Mouse (Mus musculus) limb, embryonic 10.5 days (tissue): ENCODE measurements around the gene Ovol1. TPM values are rescaled to one million over a fixed set of nuclear protein-coding genes. Genes with fewer than 3 reads are reported as not detected.

ENCODE experiments used
- DNase-seq: peaks from one replicate; pipeline ENCODE4 v3.0.0-alpha.2; 2017; ENCODE audit warnings: low spot score
- H3K27ac ChIP-seq: fragments of 300-500 bp; sonication (generic); 2 replicates; pipeline ENCODE4 v1.5.1; 2016; ENCODE audit warnings: mild to moderate bottlenecking
- H3K27me3 ChIP-seq: fragments of 300-500 bp; sonication (generic); 2 replicates; pipeline ENCODE4 v1.6.1; 2016; ENCODE audit warnings: low read depth, mild to moderate bottlenecking; ENCODE audit not compliant: poor library complexity, severe bottlenecking
- H3K36me3 ChIP-seq: fragments of 300-500 bp; sonication (generic); 2 replicates; pipeline ENCODE4 v1.6.1; 2016; ENCODE audit warnings: mild to moderate bottlenecking, moderate library complexity
- H3K4me1 ChIP-seq: fragments of 300-500 bp; sonication (generic); 2 replicates; pipeline ENCODE4 v1.6.1; 2016
- H3K4me3 ChIP-seq: fragments of 300-500 bp; sonication (generic); 2 replicates; pipeline ENCODE4 v1.5.1; 2016; ENCODE audit warnings: mild to moderate bottlenecking, moderate library complexity
- H3K9me3 ChIP-seq: fragments of 300-500 bp; sonication (generic); replicated peaks from 2 replicates; pipeline ENCODE4 v1.6.1; 2016; ENCODE audit warnings: mild to moderate bottlenecking
- WGBS: fragments of 180-500 bp; shearing (Covaris S2); methylation state at CpG from one replicate; pipeline ENCODE4 v1.1.7; 2016; 5-methylcytosine and 5-hydroxymethylcytosine counted together
- polyA plus RNA-seq: library from polyadenylated mRNA; unstranded; fragments of >200 nt; fragmentation: Nextera tagmentation; extraction: Ambion mirVana; gene quantifications from 2 replicates; pipeline ENCODE4 v1.2.1, GENCODE M21; 2016

Ovol1 gene
- polyA plus RNA-seq, 1 experiment from 2014 or later = 0.86 TPM

- Histone ChIP-seq H3K4me3 (no peak within 1 kb of the TSS), H3K27me3 (no peaks in the 10 kb centered on the region), H3K4me1 (peaks cover 3% of the 10 kb centered on the region; the same call in 1 of the 2 replicates), H3K9me3 (no peaks in the 10 kb centered on the region), H3K36me3 (peaks cover under 1% of the 10 kb centered on the region; the same call in 1 of the 2 replicates), H3K27ac (no peak within 1 kb of the TSS)
- WGBS = 44% methylated on average over 17 of the region's 17 CpGs
- no peak for DNase-seq
Measured at GRCm38 (mm10) chr19:5503687-5504086, 56.8 kb downstream of the Ovol1 start, which contains the start of gene 1700020D05Rik. Gene 1700020D05Rik, minus strand, starts transcription at chr19:5503787.

- Histone ChIP-seq H3K36me3 (peaks cover 33% of the 10 kb centered on the region), H3K4me3 (no peak overlapping the region), H3K4me1 (no peaks in the 10 kb centered on the region), H3K27ac (no peak overlapping the region), H3K27me3 (no peaks in the 10 kb centered on the region), H3K9me3 (no peaks in the 10 kb centered on the region)
- no peak for DNase-seq
- 88% methylated on average over 2 of the region's 2 CpGs for WGBS
Measured at GRCm38 (mm10) chr19:5500330-5500875, 60.0 kb downstream of the Ovol1 start.

Other genes starting within 250 kb of the Ovol1 start
- not detected in 2 replicates for gene Catsper1, start 224.9 kb downstream of the Ovol1 start, polyA plus RNA-seq
- gene Cst6, start 211.1 kb downstream of the Ovol1 start, polyA plus RNA-seq = 0.26 and 1.1 TPM in 2 replicates
- gene Eif1ad, start 193.9 kb downstream of the Ovol1 start, polyA plus RNA-seq = 99.4 and 109 TPM in 2 replicates
- 607 and 678 TPM in 2 replicates for gene Banf1, start 193.5 kb downstream of the Ovol1 start, polyA plus RNA-seq
- 103 and 111 TPM in 2 replicates for gene Sart1, start 171.9 kb downstream of the Ovol1 start, polyA plus RNA-seq
- not detected in 2 replicates for gene Tsga10ip, start 158.1 kb downstream of the Ovol1 start, polyA plus RNA-seq
- gene Drap1, start 135.7 kb downstream of the Ovol1 start, polyA plus RNA-seq = 224 and 246 TPM in 2 replicates
- gene AI837181, start 135.5 kb downstream of the Ovol1 start, polyA plus RNA-seq = 59.7 and 68.8 TPM in 2 replicates
- gene Fosl1, start 113.1 kb downstream of the Ovol1 start, polyA plus RNA-seq = not detected in 2 replicates
- gene Ccdc85b, start 102.8 kb downstream of the Ovol1 start, polyA plus RNA-seq = 8.9 and 9.7 TPM in 2 replicates
- gene Fibp, start 100.0 kb downstream of the Ovol1 start, polyA plus RNA-seq = 111 and 132 TPM in 2 replicates
- gene Ctsw, start 92.1 kb downstream of the Ovol1 start, polyA plus RNA-seq = 1.6 and 1.9 TPM in 2 replicates
- 85.6 and 99.7 TPM in 2 replicates for gene Efemp2, start 86.7 kb downstream of the Ovol1 start, polyA plus RNA-seq
- 38.2 and 40.4 TPM in 2 replicates for gene Mus81, start 72.2 kb downstream of the Ovol1 start, polyA plus RNA-seq
- 3,106 and 3,128 TPM in 2 replicates for gene Cfl1, start 70.2 kb downstream of the Ovol1 start, polyA plus RNA-seq
- not detected in 2 replicates for gene 1700020D05Rik, start 56.9 kb downstream of the Ovol1 start, polyA plus RNA-seq
- gene Snx32, start 50.1 kb downstream of the Ovol1 start, polyA plus RNA-seq = 4.1 and 7.0 TPM in 2 replicates
- gene Ap5b1, start 7.4 kb upstream of the Ovol1 start, polyA plus RNA-seq = 1.2 and 1.4 TPM in 2 replicates
- gene Rnaseh2c, start 41.2 kb upstream of the Ovol1 start, polyA plus RNA-seq = 197 and 205 TPM in 2 replicates
- gene Kat5, start 49.6 kb upstream of the Ovol1 start, polyA plus RNA-seq = 51.5 and 59.3 TPM in 2 replicates
- gene Rela, start 76.8 kb upstream of the Ovol1 start, polyA plus RNA-seq = 31.5 and 39.6 TPM in 2 replicates
- 35.9 and 38.6 TPM in 2 replicates for gene Sipa1, start 103.1 kb upstream of the Ovol1 start, polyA plus RNA-seq
- gene Map3k11, start 128.1 kb upstream of the Ovol1 start, polyA plus RNA-seq = 35.3 and 42.2 TPM in 2 replicates
- gene Pcnx3, start 128.3 kb upstream of the Ovol1 start, polyA plus RNA-seq = 31.6 and 34.3 TPM in 2 replicates
- not detected in 2 replicates for gene Kcnk7, start 143.7 kb upstream of the Ovol1 start, polyA plus RNA-seq
- 8.4 and 9.2 TPM in 2 replicates for gene Ehbp1l1, start 165.7 kb upstream of the Ovol1 start, polyA plus RNA-seq
- gene Fam89b, start 169.0 kb upstream of the Ovol1 start, polyA plus RNA-seq = 158 TPM in 2 replicates
- gene Ltbp3, start 180.3 kb upstream of the Ovol1 start, polyA plus RNA-seq = 2.2 and 3.4 TPM in 2 replicates
- gene Scyl1, start 210.8 kb upstream of the Ovol1 start, polyA plus RNA-seq = 71.6 and 78.5 TPM in 2 replicates